Mouse (Mus musculus) embryonic facial prominence, embryonic 11.5 days (tissue): ENCODE results near the gene Ddx58. TPM values are rescaled to one million over a fixed set of nuclear protein-coding genes. Genes with fewer than 3 reads are reported as not detected.

ENCODE experiments used
- ATAC-seq: fragments of 200-750 bp; cut with Nextera tagmentation; replicated peaks from 2 replicates; pipeline ENCODE4 v1.8.0; 2017; ENCODE audit warnings: low read depth; ENCODE audit not compliant: insufficient number of reproducible peaks, low FRiP score, low TSS enrichment
- DNase-seq: peaks from one replicate; pipeline ENCODE4 v3.0.0-alpha.2; 2015; ENCODE audit warnings: low spot score
- H3K27ac ChIP-seq: fragments of 300-500 bp; sonication (generic); replicated peaks from 2 replicates; pipeline ENCODE4 v1.5.1; 2014; ENCODE audit warnings: mild to moderate bottlenecking, low read depth, low read length, control low read depth
- H3K27me3 ChIP-seq: fragments of 300-500 bp; sonication (generic); 2 replicates; pipeline ENCODE4 v1.6.1; 2014; ENCODE audit warnings: mild to moderate bottlenecking, low read length, moderate library complexity, mixed read lengths; ENCODE audit not compliant: control insufficient read depth, insufficient read depth
- H3K36me3 ChIP-seq: fragments of 300-500 bp; sonication (generic); replicated peaks from 2 replicates; pipeline ENCODE4 v1.6.1; 2014; ENCODE audit warnings: low read depth, mild to moderate bottlenecking, low read length, moderate library complexity, mixed read lengths; ENCODE audit not compliant: control insufficient read depth, insufficient read depth
- H3K4me1 ChIP-seq: fragments of 300-500 bp; sonication (generic); 2 replicates; pipeline ENCODE4 v1.6.1; 2014; ENCODE audit warnings: low read length, mixed read lengths; ENCODE audit not compliant: control insufficient read depth, insufficient read depth
- H3K4me2 ChIP-seq: fragments of 300-500 bp; sonication (generic); 2 replicates; pipeline ENCODE4 v1.6.1; 2014; ENCODE audit warnings: low read depth, mild to moderate bottlenecking, control low read depth, low read length, moderate library complexity
- H3K4me3 ChIP-seq: fragments of 300-500 bp; sonication (generic); 2 replicates; pipeline ENCODE4 v1.5.1; 2014; ENCODE audit warnings: low read depth, low read length, control low read depth
- H3K9ac ChIP-seq: fragments of 300-500 bp; sonication (generic); replicated peaks from 2 replicates; pipeline ENCODE4 v1.6.1; 2014; ENCODE audit warnings: mild to moderate bottlenecking, control low read depth, low read length
- H3K9me3 ChIP-seq: fragments of 300-500 bp; sonication (generic); replicated peaks from 2 replicates; pipeline ENCODE4 v1.6.1; 2016; ENCODE audit warnings: mild to moderate bottlenecking, low read length, inconsistent platforms, mixed read lengths; ENCODE audit not compliant: control insufficient read depth
- WGBS: fragments of 180-500 bp; shearing (Covaris S2); extraction: QIAGEN DNeasy Blood & Tissue Kit; methylation state at CpG from one replicate; pipeline ENCODE4 v1.1.7; 2014; 5-methylcytosine and 5-hydroxymethylcytosine counted together
- polyA plus RNA-seq: library from polyadenylated mRNA; unstranded; fragments of >200 nt; fragmentation: Nextera tagmentation; extraction: Ambion mirVana; gene quantifications from 2 replicates; pipeline ENCODE4 v1.2.1, GENCODE M21; 2014

Gene Ddx58
- polyA plus RNA-seq, 1 experiment from 2014 or later = 4.6 TPM

- ATAC-seq (no peak), DNase-seq (no peak)
- H3K9me3 ChIP-seq = no peaks in the 10 kb centered on the region
- no peaks in the 10 kb centered on the region; the same call in 1 of the 2 replicates for H3K4me1 ChIP-seq
- H3K36me3 ChIP-seq = no peaks in the 10 kb centered on the region
- no peak overlapping the region for H3K4me3 ChIP-seq
- WGBS = 83% methylated on average over 4 of the region's 4 CpGs
- H3K9ac ChIP-seq = no peak overlapping the region
- no peaks in the 10 kb centered on the region for H3K27me3 ChIP-seq
- H3K4me2 ChIP-seq = no peak overlapping the region
- H3K27ac ChIP-seq = no peak overlapping the region
These were observed 3.4 kb upstream of the Ddx58 start for GRCm38 (mm10) chr4:40243006-40243405.

GRCm38 (mm10) chr4:40241928-40242327 is 2.3 kb upstream of the Ddx58 start:
- Histone ChIP-seq H3K4me2 (no peak overlapping the region), H3K4me3 (no peak overlapping the region), H3K27ac (no peak overlapping the region), H3K27me3 (no peaks in the 10 kb centered on the region), H3K9ac (no peak overlapping the region), H3K36me3 (no peaks in the 10 kb centered on the region), H3K4me1 (no peaks in the 10 kb centered on the region; the same call in 1 of the 2 replicates), H3K9me3 (no peaks in the 10 kb centered on the region)
- WGBS = 61% methylated on average over 6 of the region's 6 CpGs
- DNase-seq = no peak
- ATAC-seq = no peak

- no peaks in the 10 kb centered on the region for H3K36me3 ChIP-seq
- H3K4me2 ChIP-seq = peak overlapping the region; percentile 85
- H3K27ac ChIP-seq = no peak overlapping the region
- H3K4me1 ChIP-seq = no peaks in the 10 kb centered on the region; the same call in 1 of the 2 replicates
- no peaks in the 10 kb centered on the region for H3K9me3 ChIP-seq
- H3K27me3 ChIP-seq = no peaks in the 10 kb centered on the region
- peak; percentile 45; the same call in 1 of the 2 replicates for ATAC-seq
- no peak for DNase-seq
- peak overlapping the region; percentile 46; the same call in 1 of the 2 replicates for H3K9ac ChIP-seq
- peak overlapping the region; percentile 44 for H3K4me3 ChIP-seq
- 51% methylated on average over 5 of the region's 5 CpGs for WGBS
These were observed 680 bp upstream of the Ddx58 start for GRCm38 (mm10) chr4:40240272-40240744.

- no peaks in the 10 kb centered on the region for H3K36me3 ChIP-seq
- H3K4me1 ChIP-seq = no peaks in the 10 kb centered on the region; the same call in 1 of the 2 replicates
- H3K9me3 ChIP-seq = no peaks in the 10 kb centered on the region
- peak; percentile 45 for DNase-seq
- no peaks in the 10 kb centered on the region for H3K27me3 ChIP-seq
- H3K4me2 ChIP-seq = peak overlapping the region; percentile 85
- peak; percentile 44; the same call in 1 of the 2 replicates for ATAC-seq
- H3K9ac ChIP-seq = peak overlapping the region; percentile 46
- under 1% methylated on average over 17 of the region's 17 CpGs for WGBS
- H3K27ac ChIP-seq = no peak overlapping the region
- peak overlapping the region; percentile 44 for H3K4me3 ChIP-seq
These were observed 882 bp downstream of the Ddx58 start for GRCm38 (mm10) chr4:40238483-40239408.

- Histone ChIP-seq H3K9me3 (no peaks in the 10 kb centered on the region), H3K27me3 (no peaks in the 10 kb centered on the region), H3K36me3 (no peaks in the 10 kb centered on the region), H3K27ac (no peak overlapping the region), H3K9ac (no peak overlapping the region), H3K4me2 (no peak overlapping the region), H3K4me3 (no peak overlapping the region), H3K4me1 (no peaks in the 10 kb centered on the region; the same call in 1 of the 2 replicates)
- DNase-seq = no peak
- 85% methylated on average over 4 of the region's 4 CpGs for WGBS
- ATAC-seq = no peak
These were observed 2.8 kb downstream of the Ddx58 start for GRCm38 (mm10) chr4:40236829-40237228.

GRCm38 (mm10) chr4:40234256-40234655 is 5.4 kb downstream of the Ddx58 start:
- Histone ChIP-seq H3K4me3 (no peak overlapping the region), H3K36me3 (no peaks in the 10 kb centered on the region), H3K4me2 (no peak overlapping the region), H3K9ac (no peak overlapping the region), H3K27ac (no peak overlapping the region), H3K27me3 (no peaks in the 10 kb centered on the region), H3K4me1 (no peaks in the 10 kb centered on the region), H3K9me3 (no peaks in the 10 kb centered on the region)
- WGBS = 85% methylated on average over 5 of the region's 6 CpGs
- ATAC-seq = no peak
- no peak for DNase-seq

GRCm38 (mm10) chr4:40233062-40233664 is 6.5 kb downstream of the Ddx58 start:
- Histone ChIP-seq H3K4me1 (no peaks in the 10 kb centered on the region), H3K4me2 (no peak overlapping the region), H3K4me3 (no peak overlapping the region), H3K9ac (no peak overlapping the region), H3K36me3 (no peaks in the 10 kb centered on the region), H3K9me3 (no peaks in the 10 kb centered on the region), H3K27ac (no peak overlapping the region), H3K27me3 (no peaks in the 10 kb centered on the region)
- DNase-seq (no peak), ATAC-seq (no peak)
- WGBS = 97% methylated on average over 7 of the region's 7 CpGs

- Histone ChIP-seq H3K9me3 (no peaks in the 10 kb centered on the region), H3K4me3 (no peak overlapping the region), H3K27ac (no peak overlapping the region), H3K27me3 (no peaks in the 10 kb centered on the region), H3K4me1 (no peaks in the 10 kb centered on the region), H3K4me2 (no peak overlapping the region), H3K9ac (no peak overlapping the region), H3K36me3 (no peaks in the 10 kb centered on the region)
- 89% methylated on average over 6 of the region's 6 CpGs for WGBS
- no peak for DNase-seq
- ATAC-seq = no peak
These were observed 9.9 kb downstream of the Ddx58 start for GRCm38 (mm10) chr4:40229723-40230122.
